Mouse (Mus musculus): Measurements from ENCODE around the gene Ring1. TPM values are rescaled to one million over a fixed set of nuclear protein-coding genes. Genes with fewer than 3 reads are reported as not detected.
A peak's percentile ranks its signal among the peaks of the same experiment; 100 is the strongest.

The Ring1 gene
- polyA plus RNA-seq, 1 experiment from 2014 or later, result 5.5 TPM

DNA sequence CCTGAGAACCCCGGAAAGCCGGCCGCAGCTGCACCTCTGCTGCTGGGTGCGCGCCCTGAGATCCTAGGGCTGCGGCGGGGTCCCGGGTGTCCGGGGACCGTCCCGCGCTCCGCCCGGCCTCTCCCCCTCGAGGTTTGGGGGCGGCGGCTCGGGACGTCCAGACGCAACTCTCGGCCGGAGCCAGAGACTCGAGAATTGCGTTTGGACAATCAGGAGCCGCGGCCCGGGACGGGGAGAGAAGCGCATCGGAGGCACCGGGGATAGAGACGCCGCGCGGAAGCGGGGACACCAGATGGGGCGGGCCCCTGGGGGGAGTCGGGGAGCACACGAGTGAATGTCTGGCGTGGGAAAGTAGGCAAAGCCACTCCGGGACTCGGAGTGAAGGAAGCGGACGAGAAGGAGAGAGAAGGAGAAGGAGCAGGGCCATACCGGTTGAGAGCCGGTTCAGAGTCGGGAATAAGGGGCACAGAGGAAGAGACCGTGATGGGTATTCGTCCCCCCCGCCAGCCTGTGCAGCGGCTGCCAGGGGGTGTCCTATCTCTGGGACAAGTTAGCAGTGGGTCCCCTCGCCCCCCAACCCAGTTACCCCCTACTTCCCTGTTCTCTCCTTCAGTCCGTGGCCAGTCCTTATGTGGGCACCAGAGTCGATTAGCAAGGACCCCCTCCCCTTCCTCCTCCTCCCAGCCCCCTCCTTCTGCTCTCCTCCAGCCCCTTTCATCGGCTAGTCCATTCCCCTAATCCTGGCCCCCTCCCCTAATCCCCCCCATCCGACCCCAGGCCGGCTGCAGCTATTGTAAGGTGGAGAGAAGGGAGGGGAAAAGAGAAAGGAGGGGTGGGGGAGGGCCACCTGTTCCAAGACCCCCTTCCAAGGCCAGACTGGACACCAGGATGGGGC is 628 bp upstream of the Ring1 start:
- WGBS, result 1% methylated on average over 57 of the region's 57 CpGs
- H3K4me1 ChIP-seq (replicated peaks; ENCODE audit: control insufficient read depth, insufficient read depth, low read length), result peaks cover 45% of the 10 kb centered on the region
- H3K36me3 ChIP-seq (ENCODE audit: control insufficient read depth, insufficient read depth, low read length), result peaks cover 34% of the 10 kb centered on the region
- no peaks in the 10 kb centered on the region for H3K27me3 ChIP-seq (replicated peaks; ENCODE audit: control insufficient read depth, insufficient read depth, low read length)
- ATAC-seq (replicated peaks; ENCODE audit: low FRiP score), result peak; percentile 22
- H3K4me2 ChIP-seq, result peak overlapping the region; percentile 97
- H3K4me3 ChIP-seq (ENCODE audit: low read depth, low read length), result peak overlapping the region; percentile 88
- no peak for DNase-seq (ENCODE audit: low spot score)
- peak overlapping the region; percentile 90 for H3K27ac ChIP-seq (ENCODE audit: low read depth, low read length)
- peaks cover 6% of the 10 kb centered on the region; the same call in 1 of the 2 replicates for H3K9me3 ChIP-seq (ENCODE audit: control insufficient read depth, low read length)
- peak overlapping the region; percentile 93 for H3K9ac ChIP-seq (ENCODE audit: low read depth, low read length)

DNA sequence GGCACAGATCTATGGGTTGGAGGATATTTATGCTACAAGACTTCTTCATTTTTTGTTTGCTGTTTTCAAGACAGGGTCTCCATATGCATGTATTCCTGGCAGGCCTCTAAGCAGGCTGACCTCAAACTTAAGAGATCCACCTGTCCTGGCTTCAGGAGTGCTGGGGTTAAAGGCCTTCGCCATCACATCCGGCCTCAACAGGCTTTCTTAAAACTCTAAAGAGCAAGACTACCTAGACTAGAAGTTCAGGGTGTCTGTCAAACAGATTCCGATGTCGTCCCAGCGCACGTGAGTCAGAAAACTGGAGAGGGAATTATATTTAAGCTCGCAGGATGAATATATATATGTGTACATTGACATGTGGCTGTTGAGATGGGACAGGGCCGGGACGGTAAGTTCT is 802 bp downstream of the Ring1 start:
- Histone ChIP-seq H3K27me3 (replicated peaks; ENCODE audit: control insufficient read depth, insufficient read depth, low read length) (no peaks in the 10 kb centered on the region), H3K9ac (ENCODE audit: low read depth, low read length) (peak overlapping the region; percentile 93), H3K27ac (ENCODE audit: low read depth, low read length) (no peak overlapping the region), H3K4me1 (replicated peaks; ENCODE audit: control insufficient read depth, insufficient read depth, low read length) (peaks cover 30% of the 10 kb centered on the region), H3K9me3 (ENCODE audit: control insufficient read depth, low read length) (peaks cover 15% of the 10 kb centered on the region; the same call in 1 of the 2 replicates), H3K36me3 (ENCODE audit: control insufficient read depth, insufficient read depth, low read length) (peaks cover 24% of the 10 kb centered on the region), H3K4me3 (ENCODE audit: low read depth, low read length) (peak overlapping the region; percentile 88), H3K4me2 (peak overlapping the region; percentile 97)
- no peak for ATAC-seq (replicated peaks; ENCODE audit: low FRiP score)
- WGBS, result 68% methylated on average over 9 of the region's 9 CpGs
- no peak for DNase-seq (ENCODE audit: low spot score)

DNA sequence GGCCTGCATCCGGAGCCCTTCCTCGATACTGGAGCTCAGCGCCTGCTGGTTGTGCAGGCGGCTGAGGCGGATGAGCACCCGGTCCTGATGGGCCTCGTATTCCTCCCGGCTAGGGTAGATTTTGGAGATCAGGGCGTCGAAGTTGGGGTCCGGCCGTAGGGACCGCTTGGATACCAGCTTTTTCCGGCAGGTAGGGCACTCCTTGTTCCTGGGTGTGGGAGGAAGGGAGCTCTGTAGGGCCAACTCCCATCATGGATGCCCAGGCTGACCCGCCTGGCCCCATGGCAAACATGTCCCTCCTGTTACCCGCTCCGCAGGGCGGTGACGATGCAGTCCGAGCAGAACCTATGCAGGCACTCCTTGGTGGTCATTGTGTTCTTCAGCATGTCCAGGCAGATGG is 1.5 kb downstream of the Ring1 start:
- ATAC-seq (replicated peaks; ENCODE audit: low FRiP score) (no peak), DNase-seq (ENCODE audit: low spot score) (no peak)
- 96% methylated on average over 20 of the region's 20 CpGs for WGBS

DNA sequence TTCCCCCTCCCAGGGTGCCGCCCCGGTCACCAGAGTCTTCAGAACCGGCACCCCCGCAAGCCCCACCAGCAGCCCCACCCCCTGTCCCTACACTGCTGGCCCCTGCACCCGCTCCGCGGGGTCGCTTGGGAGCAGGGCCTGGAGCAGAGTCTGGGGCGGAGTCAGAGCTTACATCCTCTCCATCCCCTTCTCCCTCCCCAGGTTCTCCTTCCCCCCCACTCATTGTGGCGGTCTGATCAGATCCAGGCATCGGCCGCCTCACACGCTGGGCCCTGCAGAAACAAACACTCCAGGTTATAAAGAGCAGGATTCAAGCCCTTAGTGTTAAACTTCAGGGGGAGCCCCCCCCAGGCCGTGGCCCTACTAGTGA is 2.1 kb downstream of the Ring1 start:
- Histone ChIP-seq H3K9me3 (ENCODE audit: control insufficient read depth, low read length) (peaks cover 15% of the 10 kb centered on the region; the same call in 1 of the 2 replicates), H3K4me3 (ENCODE audit: low read depth, low read length) (no peak overlapping the region), H3K9ac (ENCODE audit: low read depth, low read length) (no peak overlapping the region), H3K27ac (ENCODE audit: low read depth, low read length) (no peak overlapping the region), H3K27me3 (replicated peaks; ENCODE audit: control insufficient read depth, insufficient read depth, low read length) (no peaks in the 10 kb centered on the region), H3K4me2 (no peak overlapping the region), H3K4me1 (replicated peaks; ENCODE audit: control insufficient read depth, insufficient read depth, low read length) (peaks cover 22% of the 10 kb centered on the region), H3K36me3 (ENCODE audit: control insufficient read depth, insufficient read depth, low read length) (peaks cover 19% of the 10 kb centered on the region)
- no peak for ATAC-seq (replicated peaks; ENCODE audit: low FRiP score)
- DNase-seq (ENCODE audit: low spot score), result no peak
- WGBS, result 89% methylated on average over 14 of the region's 14 CpGs

More for the DNA sequence above, 1.5 kb downstream of the Ring1 start:
- Histone ChIP-seq H3K9me3 (ENCODE audit: control insufficient read depth, low read length) (peaks cover 15% of the 10 kb centered on the region; the same call in 1 of the 2 replicates), H3K36me3 (ENCODE audit: control insufficient read depth, insufficient read depth, low read length) (peaks cover 19% of the 10 kb centered on the region), H3K4me1 (replicated peaks; ENCODE audit: control insufficient read depth, insufficient read depth, low read length) (peaks cover 23% of the 10 kb centered on the region), H3K27ac (ENCODE audit: low read depth, low read length) (no peak overlapping the region), H3K9ac (ENCODE audit: low read depth, low read length) (no peak overlapping the region), H3K27me3 (replicated peaks; ENCODE audit: control insufficient read depth, insufficient read depth, low read length) (no peaks in the 10 kb centered on the region), H3K4me3 (ENCODE audit: low read depth, low read length) (no peak overlapping the region), H3K4me2 (no peak overlapping the region)

DNA sequence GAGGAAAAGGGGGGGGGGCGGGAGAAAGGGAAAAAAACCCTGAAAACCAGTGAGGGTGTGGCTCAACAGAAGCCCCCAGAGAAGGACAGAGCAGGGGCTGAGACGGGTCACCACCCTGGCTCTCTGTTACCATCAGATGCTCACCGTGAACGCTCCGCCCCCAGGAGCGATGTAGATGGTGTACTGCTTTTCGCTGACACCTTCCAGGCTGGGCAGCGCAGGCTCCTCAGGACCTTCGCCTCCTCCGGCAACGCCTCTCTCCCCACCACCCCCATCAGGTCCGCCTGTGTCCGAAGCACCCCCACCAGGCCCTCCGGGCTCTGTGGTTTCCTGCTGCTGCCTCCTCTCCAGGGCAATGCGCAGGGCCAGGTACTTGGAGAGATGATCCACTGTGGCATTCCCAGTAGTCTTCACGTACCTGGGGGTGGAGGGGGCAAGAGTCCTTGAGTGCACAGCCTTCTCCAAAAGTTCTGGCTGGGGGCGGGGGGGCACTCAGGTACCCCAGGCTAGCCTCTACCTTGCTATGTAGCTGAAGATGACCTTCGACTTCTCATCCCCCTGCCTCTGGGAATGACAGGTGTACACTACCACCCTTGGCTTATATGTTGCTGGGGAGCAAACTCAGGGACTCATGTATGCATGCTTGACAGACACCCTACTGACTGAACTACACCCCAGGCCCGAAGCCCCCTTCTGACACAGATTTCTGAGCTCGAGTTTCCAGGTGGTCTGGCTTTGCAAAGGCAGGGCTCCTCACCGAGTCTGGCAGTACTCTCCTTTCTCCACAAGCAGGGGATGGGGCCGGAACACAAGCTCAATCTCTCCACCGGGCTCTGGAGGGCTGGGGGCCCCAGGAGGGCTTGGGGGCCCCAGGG is 2.7 kb downstream of the Ring1 start:
- Histone ChIP-seq H3K27me3 (replicated peaks; ENCODE audit: control insufficient read depth, insufficient read depth, low read length) (no peaks in the 10 kb centered on the region), H3K9ac (ENCODE audit: low read depth, low read length) (no peak overlapping the region), H3K27ac (ENCODE audit: low read depth, low read length) (no peak overlapping the region), H3K4me3 (ENCODE audit: low read depth, low read length) (no peak overlapping the region), H3K36me3 (ENCODE audit: control insufficient read depth, insufficient read depth, low read length) (peaks cover 19% of the 10 kb centered on the region), H3K4me1 (replicated peaks; ENCODE audit: control insufficient read depth, insufficient read depth, low read length) (peaks cover 18% of the 10 kb centered on the region), H3K4me2 (no peak overlapping the region), H3K9me3 (ENCODE audit: control insufficient read depth, low read length) (peaks cover 15% of the 10 kb centered on the region; the same call in 1 of the 2 replicates)
- ATAC-seq (replicated peaks; ENCODE audit: low FRiP score), result no peak
- 94% methylated on average over 22 of the region's 23 CpGs for WGBS
- no peak for DNase-seq (ENCODE audit: low spot score)

DNA sequence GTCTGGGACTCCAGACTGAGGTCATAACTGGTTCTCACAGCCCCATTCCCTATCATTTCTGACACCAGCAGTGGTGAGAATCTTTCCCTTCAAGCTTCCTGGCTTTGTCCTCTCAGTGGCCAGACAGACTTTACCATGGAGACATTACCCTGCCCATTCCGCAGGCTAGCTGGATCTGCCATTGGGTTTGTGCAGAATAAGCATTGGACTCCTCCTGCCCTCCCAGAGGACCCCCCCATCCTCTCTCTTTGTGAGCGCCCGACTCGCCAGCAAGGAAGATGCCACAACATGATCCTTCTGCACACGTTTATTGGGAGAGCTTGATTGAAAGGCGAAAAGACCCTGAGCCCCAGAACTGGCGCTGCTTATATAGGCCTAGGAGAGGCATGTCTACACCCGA is 11.0 kb downstream of the Ring1 start:
- no peak overlapping the region for H3K4me2 ChIP-seq
- no peaks in the 10 kb centered on the region for H3K27me3 ChIP-seq (replicated peaks; ENCODE audit: control insufficient read depth, insufficient read depth, low read length)
- no peaks in the 10 kb centered on the region for H3K4me1 ChIP-seq (replicated peaks; ENCODE audit: control insufficient read depth, insufficient read depth, low read length)
- no peaks in the 10 kb centered on the region for H3K36me3 ChIP-seq (ENCODE audit: control insufficient read depth, insufficient read depth, low read length)
- ATAC-seq (replicated peaks; ENCODE audit: low FRiP score), result no peak
- H3K4me3 ChIP-seq (ENCODE audit: low read depth, low read length), result no peak overlapping the region
- H3K9ac ChIP-seq (ENCODE audit: low read depth, low read length), result no peak overlapping the region
- H3K27ac ChIP-seq (ENCODE audit: low read depth, low read length), result no peak overlapping the region
- DNase-seq (ENCODE audit: low spot score), result no peak
- H3K9me3 ChIP-seq (ENCODE audit: control insufficient read depth, low read length), result no peaks in the 10 kb centered on the region
- 93% methylated on average over 8 of the region's 8 CpGs for WGBS

DNA sequence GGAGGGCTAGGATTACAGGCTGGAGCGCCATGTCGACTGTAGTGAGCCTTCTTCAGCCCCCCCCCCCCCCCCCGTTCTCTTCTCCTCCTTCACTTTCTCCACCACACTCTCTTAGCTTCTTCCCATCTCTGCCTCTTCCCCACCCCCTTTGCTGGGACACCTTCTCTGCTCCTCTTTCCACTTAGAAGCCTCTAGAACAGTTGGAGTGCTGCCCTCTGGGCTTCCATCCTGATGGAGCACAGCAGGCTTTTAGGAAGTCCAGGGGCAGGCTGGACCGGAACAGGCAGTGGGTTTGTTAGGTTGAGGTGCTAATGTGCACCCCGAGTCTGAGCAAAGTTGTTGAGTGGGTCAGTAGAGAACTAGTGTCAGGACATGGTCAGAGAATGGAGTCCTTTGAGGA is 14.3 kb downstream of the Ring1 start:
- DNase-seq (ENCODE audit: low spot score), result no peak
- Histone ChIP-seq H3K36me3 (ENCODE audit: control insufficient read depth, insufficient read depth, low read length) (no peaks in the 10 kb centered on the region), H3K4me3 (ENCODE audit: low read depth, low read length) (no peak overlapping the region), H3K4me2 (no peak overlapping the region), H3K4me1 (replicated peaks; ENCODE audit: control insufficient read depth, insufficient read depth, low read length) (no peaks in the 10 kb centered on the region), H3K27ac (ENCODE audit: low read depth, low read length) (no peak overlapping the region), H3K9me3 (ENCODE audit: control insufficient read depth, low read length) (no peaks in the 10 kb centered on the region), H3K27me3 (replicated peaks; ENCODE audit: control insufficient read depth, insufficient read depth, low read length) (no peaks in the 10 kb centered on the region), H3K9ac (ENCODE audit: low read depth, low read length) (no peak overlapping the region)
- ATAC-seq (replicated peaks; ENCODE audit: low FRiP score), result no peak
- WGBS, result 63% methylated on average over 5 of the region's 5 CpGs

DNA sequence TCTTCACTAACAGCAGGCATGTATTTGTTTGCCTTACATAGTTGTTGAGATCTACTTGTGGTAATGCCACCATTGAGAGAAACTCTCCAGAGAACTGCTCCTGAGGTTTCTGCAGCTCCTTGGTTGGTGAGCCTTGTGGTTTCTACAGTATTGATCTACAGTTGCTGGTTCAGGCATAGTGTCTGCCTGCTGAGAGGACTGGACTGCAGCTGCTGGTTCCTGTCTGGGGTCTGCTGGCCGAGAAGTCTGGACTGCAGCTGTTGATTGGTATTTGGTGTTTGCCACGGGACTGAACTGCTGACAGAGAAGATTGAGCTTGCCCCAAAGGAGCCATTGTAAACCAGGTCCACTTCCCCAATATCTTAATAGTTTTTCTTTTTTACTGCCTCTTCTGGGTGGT is 17.9 kb downstream of the Ring1 start:
- Histone ChIP-seq H3K4me3 (ENCODE audit: low read depth, low read length) (no peak overlapping the region), H3K9me3 (ENCODE audit: control insufficient read depth, low read length) (no peaks in the 10 kb centered on the region), H3K27me3 (replicated peaks; ENCODE audit: control insufficient read depth, insufficient read depth, low read length) (peaks cover 2% of the 10 kb centered on the region; the same call in 1 of the 2 replicates), H3K9ac (ENCODE audit: low read depth, low read length) (no peak overlapping the region), H3K4me1 (replicated peaks; ENCODE audit: control insufficient read depth, insufficient read depth, low read length) (no peaks in the 10 kb centered on the region), H3K27ac (ENCODE audit: low read depth, low read length) (no peak overlapping the region), H3K4me2 (no peak overlapping the region), H3K36me3 (ENCODE audit: control insufficient read depth, insufficient read depth, low read length) (no peaks in the 10 kb centered on the region)
- 44% methylated on average over 2 of the region's 2 CpGs for WGBS
- ATAC-seq (replicated peaks; ENCODE audit: low FRiP score) (no peak), DNase-seq (ENCODE audit: low spot score) (no peak)

All from liver, embryonic 11.5 days (tissue).